Mouse (Mus musculus): ENCODE measurements around the gene Igf2bp3. TPM values are rescaled to one million over a fixed set of nuclear protein-coding genes. Genes with fewer than 3 reads are reported as not detected.

Gene Igf2bp3
- polyA plus RNA-seq, 1 experiment, result 1.3 TPM

- DNase-seq, result no peak
- no peaks in the 10 kb centered on the region for H3K4me1 ChIP-seq (replicated peaks; ENCODE audit: control insufficient read depth, insufficient read depth, low read length)
- H3K36me3 ChIP-seq (ENCODE audit: control insufficient read depth, insufficient read depth, low read length), result no peaks in the 10 kb centered on the region
- no peak overlapping the region for H3K4me3 ChIP-seq (ENCODE audit: control insufficient read depth, insufficient read depth, low read length)
- H3K27me3 ChIP-seq (ENCODE audit: control insufficient read depth, insufficient read depth, low read length), result no peaks in the 10 kb centered on the region
- whole genome bisulfite sequencing, result 94% methylated on average over 4 of the region's 4 CpGs
- H3K27ac ChIP-seq (ENCODE audit: control insufficient read depth, insufficient read depth, low read length), result no peak overlapping the region
- TF ChIP-seq POLR2A (IDR thresholded peaks at IDR 0.05; ENCODE audit: control insufficient read depth, extremely low read depth, insufficient read depth, low read length, poor library complexity) (no peak), CTCF (IDR thresholded peaks at IDR 0.05; ENCODE audit: borderline replicate concordance, control insufficient read depth, extremely low read depth, insufficient read depth, low read length, poor library complexity) (no peak)
Measured at GRCm38 (mm10) chr6:49148781-49149180, 66.0 kb downstream of the Igf2bp3 start.

DNA sequence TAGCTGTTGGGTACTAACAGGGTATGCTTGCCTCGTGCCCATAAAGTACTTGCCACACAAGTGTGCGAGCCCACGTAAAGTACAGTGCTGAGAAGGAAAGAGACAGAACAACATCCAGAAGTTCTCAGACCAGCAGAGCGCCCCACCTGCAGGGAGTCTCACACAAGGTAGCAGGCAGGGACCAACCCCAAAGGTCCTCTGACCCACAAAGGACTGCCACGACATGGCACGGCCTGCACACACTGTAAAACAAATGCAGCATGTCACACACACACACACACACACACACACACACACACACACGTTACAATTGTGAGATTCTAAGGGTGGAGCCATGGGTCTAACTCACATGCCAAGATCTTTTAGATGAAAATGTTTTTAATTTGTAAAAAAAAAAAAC is 66.4 kb downstream of the Igf2bp3 start:
- no peak for TF ChIP-seq CTCF (IDR thresholded peaks at IDR 0.05; ENCODE audit: borderline replicate concordance, control insufficient read depth, extremely low read depth, insufficient read depth, low read length, poor library complexity)
- TF ChIP-seq POLR2A (IDR thresholded peaks at IDR 0.05; ENCODE audit: control insufficient read depth, extremely low read depth, insufficient read depth, low read length, poor library complexity), result no peak
- H3K27ac ChIP-seq (ENCODE audit: control insufficient read depth, insufficient read depth, low read length), result no peak overlapping the region

DNA sequence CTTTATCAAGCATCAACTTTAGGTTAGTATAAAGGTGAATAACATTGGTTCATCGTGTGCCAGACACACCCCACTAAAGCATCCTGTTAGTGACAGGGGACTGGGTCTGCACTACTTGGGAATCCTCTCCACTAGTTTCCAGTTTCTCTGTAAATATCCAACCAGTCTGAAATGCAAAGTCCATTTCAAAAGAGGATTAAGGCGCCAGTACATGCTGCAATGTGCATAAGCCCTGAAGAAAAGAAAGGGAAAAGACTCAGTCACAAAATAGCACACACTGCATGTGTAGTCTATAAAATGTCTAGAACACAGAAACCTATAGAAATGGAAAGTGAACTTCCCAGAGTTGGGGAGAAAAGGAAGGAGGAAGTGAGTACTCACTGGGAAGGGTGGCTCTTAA is 68.3 kb downstream of the Igf2bp3 start:
- no peak for DNase-seq
- Histone ChIP-seq H3K4me1 (replicated peaks; ENCODE audit: control insufficient read depth, insufficient read depth, low read length) (no peaks in the 10 kb centered on the region), H3K27me3 (ENCODE audit: control insufficient read depth, insufficient read depth, low read length) (no peaks in the 10 kb centered on the region), H3K36me3 (ENCODE audit: control insufficient read depth, insufficient read depth, low read length) (no peaks in the 10 kb centered on the region), H3K4me3 (ENCODE audit: control insufficient read depth, insufficient read depth, low read length) (no peak overlapping the region), H3K27ac (ENCODE audit: control insufficient read depth, insufficient read depth, low read length) (no peak overlapping the region)
- TF ChIP-seq POLR2A (IDR thresholded peaks at IDR 0.05; ENCODE audit: control insufficient read depth, extremely low read depth, insufficient read depth, low read length, poor library complexity) (no peak), CTCF (IDR thresholded peaks at IDR 0.05; ENCODE audit: borderline replicate concordance, control insufficient read depth, extremely low read depth, insufficient read depth, low read length, poor library complexity) (no peak)
- WGBS, result 88% methylated on average over 2 of the region's 2 CpGs

More for the DNA sequence above, 66.4 kb downstream of the Igf2bp3 start:
- 91% methylated on average over 7 of the region's 7 CpGs for WGBS
- Histone ChIP-seq H3K36me3 (ENCODE audit: control insufficient read depth, insufficient read depth, low read length) (no peaks in the 10 kb centered on the region), H3K27me3 (ENCODE audit: control insufficient read depth, insufficient read depth, low read length) (no peaks in the 10 kb centered on the region), H3K4me3 (ENCODE audit: control insufficient read depth, insufficient read depth, low read length) (no peak overlapping the region), H3K4me1 (replicated peaks; ENCODE audit: control insufficient read depth, insufficient read depth, low read length) (no peaks in the 10 kb centered on the region)
- DNase-seq, result no peak

GRCm38 (mm10) chr6:49142428-49142827 is 72.3 kb downstream of the Igf2bp3 start:
- 93% methylated on average over 9 of the region's 9 CpGs for WGBS
- no peak overlapping the region for H3K27ac ChIP-seq (ENCODE audit: control insufficient read depth, insufficient read depth, low read length)
- TF ChIP-seq CTCF (IDR thresholded peaks at IDR 0.05; ENCODE audit: borderline replicate concordance, control insufficient read depth, extremely low read depth, insufficient read depth, low read length, poor library complexity), result no peak
- TF ChIP-seq POLR2A (IDR thresholded peaks at IDR 0.05; ENCODE audit: control insufficient read depth, extremely low read depth, insufficient read depth, low read length, poor library complexity), result no peak
- no peak overlapping the region for H3K4me3 ChIP-seq (ENCODE audit: control insufficient read depth, insufficient read depth, low read length)
- H3K27me3 ChIP-seq (ENCODE audit: control insufficient read depth, insufficient read depth, low read length), result no peaks in the 10 kb centered on the region
- H3K4me1 ChIP-seq (replicated peaks; ENCODE audit: control insufficient read depth, insufficient read depth, low read length), result no peaks in the 10 kb centered on the region
- H3K36me3 ChIP-seq (ENCODE audit: control insufficient read depth, insufficient read depth, low read length), result no peaks in the 10 kb centered on the region
- peak; percentile 5 for DNase-seq

DNA sequence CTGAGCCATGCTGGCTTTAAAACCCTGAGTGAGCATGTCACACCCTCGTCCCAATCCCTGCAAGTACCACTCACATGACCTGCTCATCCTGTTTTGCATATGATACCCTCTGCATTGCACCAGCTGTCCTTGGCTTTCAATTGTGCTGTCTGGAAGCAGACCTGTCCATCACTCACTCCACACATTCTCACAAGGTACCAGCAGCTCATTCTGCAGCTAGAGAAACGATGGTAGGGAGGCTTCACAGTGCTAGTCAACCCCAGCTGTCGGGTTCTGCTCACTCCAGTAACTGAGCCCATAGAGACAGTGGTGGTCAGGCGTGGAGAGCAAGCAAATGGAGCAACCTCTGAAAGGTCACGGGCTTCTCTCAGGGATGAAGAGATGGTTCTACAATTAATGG is 73.6 kb downstream of the Igf2bp3 start:
- WGBS, result 92% methylated on average over 5 of the region's 5 CpGs
- TF ChIP-seq CTCF (IDR thresholded peaks at IDR 0.05; ENCODE audit: borderline replicate concordance, control insufficient read depth, extremely low read depth, insufficient read depth, low read length, poor library complexity), result no peak
- TF ChIP-seq POLR2A (IDR thresholded peaks at IDR 0.05; ENCODE audit: control insufficient read depth, extremely low read depth, insufficient read depth, low read length, poor library complexity), result no peak

DNA sequence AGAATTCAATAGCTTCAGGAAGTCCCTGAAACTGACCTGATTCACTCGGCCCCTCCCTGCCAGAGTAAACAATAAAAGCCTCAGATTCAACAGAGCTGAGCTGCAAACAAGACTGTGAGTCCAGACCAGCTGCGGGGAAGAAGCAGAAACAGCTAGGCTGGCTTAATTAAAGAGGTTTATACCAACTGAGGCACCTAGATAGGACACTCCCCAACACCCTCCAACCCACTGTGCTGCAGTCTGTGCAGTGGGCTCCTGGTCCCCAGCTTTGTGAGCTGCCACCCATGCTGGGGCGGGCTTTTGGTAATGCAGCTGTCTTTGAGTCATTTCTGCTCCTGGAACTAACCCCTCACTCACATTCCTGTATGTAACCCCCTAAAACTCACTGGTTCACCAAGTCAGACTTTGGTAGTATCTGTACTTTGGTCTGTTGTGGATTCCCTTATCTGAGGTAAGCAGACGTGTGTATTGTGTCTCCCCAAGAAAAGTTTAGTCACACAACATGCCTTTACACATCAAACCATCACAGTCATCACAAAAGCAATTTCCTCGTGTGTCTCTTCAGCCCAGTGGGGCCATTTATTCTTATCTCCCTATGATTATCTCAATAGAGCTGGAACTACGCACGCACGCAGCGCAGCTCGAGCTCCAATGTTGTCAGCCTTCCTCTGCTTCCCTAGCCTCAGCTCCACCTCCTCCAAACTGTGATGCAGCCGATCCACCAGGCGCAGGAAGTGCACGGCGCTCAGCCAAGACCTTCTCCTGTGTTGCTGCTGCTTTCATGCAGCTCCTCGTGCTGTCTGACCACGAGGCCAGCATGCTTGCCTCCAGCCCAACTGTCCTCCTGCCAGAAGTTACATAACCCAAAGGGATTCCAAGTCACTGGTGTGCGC is 76.4 kb downstream of the Igf2bp3 start:
- TF ChIP-seq POLR2A (IDR thresholded peaks at IDR 0.05; ENCODE audit: control insufficient read depth, extremely low read depth, insufficient read depth, low read length, poor library complexity) (no peak), CTCF (IDR thresholded peaks at IDR 0.05; ENCODE audit: borderline replicate concordance, control insufficient read depth, extremely low read depth, insufficient read depth, low read length, poor library complexity) (no peak)
- H3K27me3 ChIP-seq (ENCODE audit: control insufficient read depth, insufficient read depth, low read length), result no peaks in the 10 kb centered on the region
- H3K36me3 ChIP-seq (ENCODE audit: control insufficient read depth, insufficient read depth, low read length), result no peaks in the 10 kb centered on the region
- no peak overlapping the region for H3K4me3 ChIP-seq (ENCODE audit: control insufficient read depth, insufficient read depth, low read length)
- peaks cover 2% of the 10 kb centered on the region; the same call in 1 of the 2 replicates for H3K4me1 ChIP-seq (replicated peaks; ENCODE audit: control insufficient read depth, insufficient read depth, low read length)
- no peak overlapping the region for H3K27ac ChIP-seq (ENCODE audit: control insufficient read depth, insufficient read depth, low read length)
- no peak for DNase-seq
- WGBS, result 87% methylated on average over 17 of the region's 17 CpGs

More for the DNA sequence above, 73.6 kb downstream of the Igf2bp3 start:
- Histone ChIP-seq H3K27me3 (ENCODE audit: control insufficient read depth, insufficient read depth, low read length) (no peaks in the 10 kb centered on the region), H3K4me1 (replicated peaks; ENCODE audit: control insufficient read depth, insufficient read depth, low read length) (no peaks in the 10 kb centered on the region), H3K4me3 (ENCODE audit: control insufficient read depth, insufficient read depth, low read length) (no peak overlapping the region), H3K27ac (ENCODE audit: control insufficient read depth, insufficient read depth, low read length) (no peak overlapping the region), H3K36me3 (ENCODE audit: control insufficient read depth, insufficient read depth, low read length) (no peaks in the 10 kb centered on the region)
- no peak for DNase-seq
